Mouse (Mus musculus): ENCODE results near the gene Cd300a.

GRCm38 (mm10) chr11:114917120-114917519 lies 27.3 kb downstream of the Cd300a start:
- no peak for TF ChIP-seq POLR2A (IDR thresholded peaks at IDR 0.05; ENCODE audit: control insufficient read depth, extremely low read depth, insufficient read depth, low read length, poor library complexity)
- no peak for TF ChIP-seq CTCF (IDR thresholded peaks at IDR 0.05; ENCODE audit: borderline replicate concordance, control insufficient read depth, extremely low read depth, insufficient read depth, low read length, poor library complexity)

All from thymus, adult 2 months (tissue).